Mouse (Mus musculus) heart, postnatal 0 days (tissue): ENCODE measurements around the gene Mipep.

Experiments used
- CTCF ChIP-seq: IDR thresholded peaks from 2 replicates; pipeline ENCODE4 v1.5.1; 2016; ENCODE audit warnings: antibody characterized with exemption, control low read depth, low read depth
- EP300 ChIP-seq: IDR thresholded peaks from 2 replicates; pipeline ENCODE4 v1.6.1; 2016; ENCODE audit warnings: antibody characterized with exemption, low read depth

DNA sequence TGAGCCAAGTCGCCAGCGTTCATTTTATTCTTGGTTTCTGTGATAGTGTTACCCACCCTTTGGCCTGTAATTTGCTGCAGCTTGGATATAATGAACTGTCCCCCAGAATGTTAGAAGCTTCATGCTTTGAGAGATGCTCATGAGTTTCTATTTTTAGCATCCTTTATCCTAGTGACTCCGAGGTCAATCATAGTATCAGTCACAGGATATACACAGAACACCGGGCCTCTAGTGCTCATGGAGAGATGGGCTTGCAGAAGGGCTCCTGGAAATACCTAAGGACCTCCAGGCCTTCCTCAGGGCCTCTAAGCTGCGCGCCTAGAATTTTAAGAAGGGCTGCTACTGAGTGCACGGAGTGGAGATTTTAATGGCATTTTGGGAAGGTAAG lies 72.5 kb downstream of the Mipep start:
- no peak for TF ChIP-seq CTCF
- no peak for TF ChIP-seq EP300
